Mouse (Mus musculus) forebrain, postnatal 0 days (tissue): ENCODE results near the gene Soga3. TPM values are rescaled to one million over a fixed set of nuclear protein-coding genes. Genes with fewer than 3 reads are reported as not detected.

Experiments
- ATAC-seq: fragments of 200-750 bp; cut with Nextera tagmentation; 2 replicates; pipeline ENCODE4 v1.8.0; 2017; ENCODE audit warnings: mild to moderate bottlenecking, moderate library complexity
- DNase-seq: peaks from one replicate; pipeline ENCODE4 v3.0.0-alpha.2; 2015
- H3K27ac ChIP-seq: fragments of 300-500 bp; sonication (generic); 2 replicates; pipeline ENCODE4 v1.5.1; 2014; ENCODE audit warnings: low read depth, mild to moderate bottlenecking, antibody characterized with exemption, low read length, moderate library complexity, mixed read lengths
- H3K27me3 ChIP-seq: fragments of 300-500 bp; sonication (generic); 2 replicates; pipeline ENCODE4 v1.6.1; 2014; ENCODE audit warnings: mild to moderate bottlenecking, low read length, mixed read lengths; ENCODE audit not compliant: insufficient read depth
- H3K36me3 ChIP-seq: fragments of 300-500 bp; sonication (generic); 2 replicates; pipeline ENCODE4 v1.6.1; 2014; ENCODE audit warnings: mild to moderate bottlenecking, moderate library complexity; ENCODE audit not compliant: insufficient read depth
- H3K4me1 ChIP-seq: fragments of 300-500 bp; sonication (generic); 2 replicates; pipeline ENCODE4 v1.6.1; 2014; ENCODE audit warnings: antibody characterized with exemption; ENCODE audit not compliant: insufficient read depth
- H3K4me2 ChIP-seq: fragments of 300-500 bp; sonication (generic); 2 replicates; pipeline ENCODE4 v1.6.1; 2014; ENCODE audit warnings: low read depth, mild to moderate bottlenecking, moderate library complexity
- H3K4me3 ChIP-seq: fragments of 300-500 bp; sonication (generic); 2 replicates; pipeline ENCODE4 v1.5.1; 2014; ENCODE audit warnings: low read depth, low read length, mixed read lengths
- H3K9ac ChIP-seq: fragments of 300-500 bp; sonication (generic); 2 replicates; pipeline ENCODE4 v1.6.1; 2014; ENCODE audit warnings: mild to moderate bottlenecking
- H3K9me3 ChIP-seq: fragments of 300-500 bp; sonication (generic); 2 replicates; pipeline ENCODE4 v1.6.1; 2016; ENCODE audit warnings: low read length
- CTCF ChIP-seq: sonication (generic); IDR thresholded peaks from 2 replicates; pipeline ENCODE4 v1.5.1; 2016; ENCODE audit warnings: antibody characterized with exemption, control low read depth, low read depth
- WGBS: fragments of 180-500 bp; shearing (Covaris S2); extraction: QIAGEN DNeasy Blood & Tissue Kit; methylation state at CpG from one replicate; pipeline ENCODE4 v1.1.7; 2014; 5-methylcytosine and 5-hydroxymethylcytosine counted together
- polyA plus RNA-seq: library from polyadenylated mRNA; unstranded; fragments of >200 nt; fragmentation: Nextera tagmentation; extraction: Ambion mirVana; gene quantifications from 2 replicates; pipeline ENCODE4 v1.2.1, GENCODE M21; 2015
- total RNA-seq: library from RNA; depleted of rRNA; stranded (reverse); fragments of >200 nt; gene quantifications from 2 replicates; pipeline ENCODE4 v1.2.3, GENCODE M21; 2014; rRNA removed

The Soga3 gene
- total RNA-seq: 176 and 180 TPM in 2 replicates
- polyA plus RNA-seq: 73.3 and 129 TPM in 2 replicates

GRCm38 (mm10) chr10:29143566-29144335 lies at the start of gene Soga3:
Soga3 (plus strand) TSS chr10:29143839.
- peak within 1 kb of the TSS; percentile 83 for H3K4me3 ChIP-seq
- H3K9ac ChIP-seq: peak within 1 kb of the TSS; percentile 92
- DNase-seq (peak; percentile 94), ATAC-seq (peak; percentile 85)
- under 1% methylated on average over 34 of the region's 34 CpGs for WGBS
- H3K36me3 ChIP-seq: no peaks in the 10 kb centered on the region
- H3K4me2 ChIP-seq: peak within 1 kb of the TSS; percentile 79
- peak within 1 kb of the TSS; percentile 98 for H3K27ac ChIP-seq
- H3K9me3 ChIP-seq: no peaks in the 10 kb centered on the region
- no peak for TF ChIP-seq CTCF
- H3K27me3 ChIP-seq: no peaks in the 10 kb centered on the region
- H3K4me1 ChIP-seq: peaks cover 5% of the 10 kb centered on the region; the same call in 1 of the 2 replicates

DNA sequence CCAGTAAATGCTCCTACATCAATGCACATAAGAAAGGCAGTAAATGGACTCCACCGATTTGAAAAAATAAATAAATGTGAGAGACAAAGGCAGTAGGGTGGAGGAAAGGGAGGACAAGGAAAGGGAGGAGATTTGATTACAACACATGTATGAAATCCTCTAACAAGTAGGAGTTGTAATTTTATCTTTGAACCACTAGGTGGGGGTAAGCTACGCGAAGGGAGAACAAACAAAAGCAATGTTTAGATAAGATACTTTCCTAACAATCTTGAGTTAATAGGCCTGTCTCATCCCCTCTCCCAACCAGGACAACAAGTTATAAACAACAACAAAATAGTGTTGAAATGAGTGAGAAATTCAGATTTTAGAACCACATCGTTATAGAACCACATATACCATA lies 36.7 kb upstream of the Soga3 start:
- DNase-seq: peak; percentile 40
- Histone ChIP-seq H3K4me1 (no peaks in the 10 kb centered on the region), H3K36me3 (no peaks in the 10 kb centered on the region), H3K9me3 (no peaks in the 10 kb centered on the region), H3K27me3 (no peaks in the 10 kb centered on the region), H3K4me3 (no peak overlapping the region), H3K27ac (no peak overlapping the region), H3K4me2 (no peak overlapping the region), H3K9ac (no peak overlapping the region)
- peak; percentile 79 for TF ChIP-seq CTCF
- 16% methylated on average over 4 of the region's 4 CpGs for WGBS
- peak; percentile 55 for ATAC-seq

DNA sequence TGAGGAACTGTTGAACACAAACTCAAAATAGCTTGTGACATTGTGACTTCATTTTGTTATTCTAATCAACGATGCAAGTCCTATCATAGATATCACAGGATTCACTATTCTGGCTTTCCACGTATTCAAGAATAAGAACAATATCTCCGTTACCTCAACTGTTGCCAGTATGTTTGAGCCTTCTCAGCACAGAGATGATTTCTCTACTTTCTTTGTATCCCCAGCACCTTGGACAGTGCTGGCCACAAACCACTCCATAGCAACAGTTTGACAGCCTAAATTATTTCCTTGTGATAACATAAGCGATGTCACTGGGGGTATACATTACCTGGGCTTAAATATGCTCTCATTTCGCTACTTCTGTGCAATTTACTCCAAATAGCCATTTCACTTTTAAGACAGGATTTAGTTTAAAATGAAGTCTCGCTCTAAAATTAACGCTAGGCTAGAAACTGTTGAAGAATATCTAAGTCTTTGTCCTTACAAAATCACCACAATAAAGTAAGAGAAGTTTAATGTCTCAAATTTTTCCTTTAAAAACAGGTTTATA lies 1.0 kb upstream of the Soga3 start:
- DNase-seq (peak; percentile 53), ATAC-seq (no peak)
- H3K27ac ChIP-seq: peak overlapping the region; percentile 98
- H3K9ac ChIP-seq: peak overlapping the region; percentile 92
- no peaks in the 10 kb centered on the region for H3K36me3 ChIP-seq
- 0 out of 2 replicates have a peak, but pooled peaks cover 3% of the 10 kb centered on the region for H3K4me1 ChIP-seq
- WGBS: 29% methylated on average over 7 of the region's 7 CpGs
- H3K27me3 ChIP-seq: no peaks in the 10 kb centered on the region
- peak overlapping the region; percentile 79 for H3K4me2 ChIP-seq
- TF ChIP-seq CTCF: no peak
- peak overlapping the region; percentile 83 for H3K4me3 ChIP-seq
- H3K9me3 ChIP-seq: no peaks in the 10 kb centered on the region

DNA sequence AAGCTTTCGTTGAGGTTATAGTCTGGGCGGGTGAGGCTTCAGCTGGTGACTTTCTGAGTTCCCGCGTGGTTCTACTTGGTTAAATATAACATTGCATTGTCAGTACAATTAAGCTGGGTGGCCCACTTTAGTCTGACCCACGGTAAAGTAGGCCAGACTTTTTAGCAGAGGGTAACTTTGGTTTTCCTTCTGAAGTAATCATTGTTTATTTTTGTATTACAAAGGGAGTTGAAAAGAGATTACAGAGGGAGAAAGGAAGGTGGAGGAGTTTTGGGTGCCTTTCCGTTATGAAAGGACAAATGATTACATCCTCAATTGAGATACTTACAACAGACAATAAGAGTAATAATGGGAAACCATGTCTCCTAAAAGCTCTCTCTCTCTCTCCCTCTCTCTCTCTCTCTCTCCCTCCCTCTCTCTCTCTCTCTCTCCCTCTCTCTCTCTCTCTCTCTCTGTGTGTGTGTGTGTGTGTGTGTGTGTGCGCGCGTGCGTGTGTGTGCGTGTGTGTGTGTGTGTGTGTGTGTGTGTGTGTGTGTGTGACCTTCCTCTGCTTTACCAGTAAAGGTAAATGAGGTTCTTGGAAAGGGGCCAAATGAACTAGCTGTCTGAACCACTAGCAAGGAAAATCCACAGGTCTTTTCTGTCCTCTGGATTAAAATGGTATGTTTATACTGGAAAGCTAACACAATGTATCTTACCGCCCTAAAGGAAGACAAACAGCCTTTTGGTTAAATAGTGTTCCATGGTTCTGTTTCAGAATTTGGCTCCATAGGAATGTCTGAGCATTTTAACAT lies 1.2 kb downstream of the Soga3 start:
- Histone ChIP-seq H3K27me3 (no peaks in the 10 kb centered on the region), H3K4me3 (peak overlapping the region; percentile 83), H3K4me2 (peak overlapping the region; percentile 79), H3K27ac (peak overlapping the region; percentile 98), H3K9ac (peak overlapping the region; percentile 92), H3K36me3 (no peaks in the 10 kb centered on the region), H3K9me3 (no peaks in the 10 kb centered on the region), H3K4me1 (peaks cover 13% of the 10 kb centered on the region; the same call in 1 of the 2 replicates)
- ATAC-seq: no peak
- no peak for TF ChIP-seq CTCF
- DNase-seq: peak; percentile 66
- under 1% methylated on average over 7 of the region's 12 CpGs for WGBS

GRCm38 (mm10) chr10:29146198-29146857 lies 2.7 kb downstream of the Soga3 start:
- WGBS: under 1% methylated on average over 22 of the region's 22 CpGs
- DNase-seq (peak; percentile 73), ATAC-seq (peak; percentile 28)
- Histone ChIP-seq H3K27ac (peak overlapping the region; percentile 97), H3K4me1 (peaks cover 13% of the 10 kb centered on the region; the same call in 1 of the 2 replicates), H3K4me2 (peak overlapping the region; percentile 79), H3K27me3 (no peaks in the 10 kb centered on the region), H3K4me3 (peak overlapping the region; percentile 83), H3K9me3 (no peaks in the 10 kb centered on the region), H3K9ac (peak overlapping the region; percentile 87), H3K36me3 (no peaks in the 10 kb centered on the region)
- TF ChIP-seq CTCF: peak; percentile 61

- WGBS: 2% methylated on average over 62 of the region's 65 CpGs
- peak; percentile 72 for ATAC-seq
- TF ChIP-seq CTCF: peak; percentile 41
Observed at GRCm38 (mm10) chr10:29146858-29147640, 3.4 kb downstream of the Soga3 start.

More at GRCm38 (mm10) chr10:29146858-29147640, 3.4 kb downstream of the Soga3 start:
- Histone ChIP-seq H3K27ac (peak overlapping the region; percentile 97), H3K4me2 (peak overlapping the region; percentile 79), H3K9me3 (no peaks in the 10 kb centered on the region), H3K4me3 (peak overlapping the region; percentile 83), H3K9ac (peak overlapping the region; percentile 87), H3K4me1 (peaks cover 13% of the 10 kb centered on the region; the same call in 1 of the 2 replicates), H3K36me3 (peaks cover under 1% of the 10 kb centered on the region; the same call in 1 of the 2 replicates), H3K27me3 (no peaks in the 10 kb centered on the region)
- peak; percentile 82 for DNase-seq
